Mouse (Mus musculus): ENCODE measurements around the gene C530025M09Rik. TPM values are rescaled to one million over a fixed set of nuclear protein-coding genes. Genes with fewer than 3 reads are reported as not detected.

Gene C530025M09Rik
- total and polyA plus RNA-seq, 3 experiments: not detected

GRCm38 (mm10) chr2:149818395-149818794 lies 12.6 kb downstream of the C530025M09Rik start (continued):
- no peak for TF ChIP-seq GATA1 (IDR thresholded peaks at IDR 0.05; ENCODE audit: low read depth, low read length)

GRCm38 (mm10) chr2:149812899-149813298 lies 18.1 kb downstream of the C530025M09Rik start:
- Histone ChIP-seq H3K4me3 (ENCODE audit: control insufficient read depth in 1 of 2, insufficient read depth in 1 of 2, low read depth in 2 of 2, low read length in 2 of 2) (no peak overlapping the region), H3K9ac (ENCODE audit: control insufficient read depth, low read depth, low read length, poor library complexity, severe bottlenecking) (no peak overlapping the region), H3K36me3 (ENCODE audit: control insufficient read depth in 1 of 2, insufficient read depth in 2 of 2, low read length in 2 of 2) (no peaks in the 10 kb centered on the region), H3K9me3 (replicated peaks; ENCODE audit: insufficient read depth, low read length) (no peaks in the 10 kb centered on the region), H3K27ac (ENCODE audit: control insufficient read depth, low read depth, low read length) (no peak overlapping the region), H3K4me1 (ENCODE audit: control insufficient read depth in 1 of 2, insufficient read depth in 2 of 2, low read length in 2 of 2) (no peaks in the 10 kb centered on the region), H3K27me3 (ENCODE audit: control insufficient read depth in 1 of 2, insufficient read depth in 2 of 2, low read length in 2 of 2) (no peaks in the 10 kb centered on the region), H3K79me2 (ENCODE audit: control insufficient read depth, insufficient read depth, low read length, poor library complexity) (no peaks in the 10 kb centered on the region)
- DNase-seq (ENCODE audit: low read depth, low spot score): no peak
- no peak for TF ChIP-seq USF1 (IDR thresholded peaks at IDR 0.05; ENCODE audit: low read depth, low read length)
- no peak for TF ChIP-seq POLR2A (IDR thresholded peaks at IDR 0.05; ENCODE audit: control insufficient read depth in 1 of 2, insufficient read depth in 1 of 2, low read depth in 1 of 2, low read length in 2 of 2, poor library complexity in 1 of 2)
- no peak for TF ChIP-seq MXI1 (IDR thresholded peaks at IDR 0.05; ENCODE audit: low read depth, low read length)
- no peak for TF ChIP-seq TAL1 (IDR thresholded peaks at IDR 0.05; ENCODE audit: low read length)
- TF ChIP-seq MAX (IDR thresholded peaks at IDR 0.05; ENCODE audit: low read length): no peak
- no peak for TF ChIP-seq CHD1 (IDR thresholded peaks at IDR 0.05; ENCODE audit: low read depth, low read length)
- no peak for TF ChIP-seq GATA1 (IDR thresholded peaks at IDR 0.05; ENCODE audit: low read depth, low read length)
- no peak for TF ChIP-seq E2F4 (IDR thresholded peaks at IDR 0.05; ENCODE audit: borderline replicate concordance, low read depth, low read length)
- TF ChIP-seq SIN3A (IDR thresholded peaks at IDR 0.05; ENCODE audit: low read length): no peak
- no peak for TF ChIP-seq CHD2 (IDR thresholded peaks at IDR 0.05; ENCODE audit: low read length)
- no peak for TF ChIP-seq MAZ (IDR thresholded peaks at IDR 0.05; ENCODE audit: low read depth, low read length)
- TF ChIP-seq ZC3H11A (IDR thresholded peaks at IDR 0.05; ENCODE audit: low read depth, low read length): no peak
- TF ChIP-seq JUND (IDR thresholded peaks at IDR 0.05; ENCODE audit: low read depth, low read length): no peak
- TF ChIP-seq MAFK (IDR thresholded peaks at IDR 0.05; ENCODE audit: borderline replicate concordance, low read depth, low read length): no peak
- TF ChIP-seq ELF1 (IDR thresholded peaks at IDR 0.05; ENCODE audit: low read depth, low read length): no peak
- no peak for TF ChIP-seq TBP (IDR thresholded peaks at IDR 0.05; ENCODE audit: low read depth, low read length)

- Histone ChIP-seq H3K27ac (ENCODE audit: control insufficient read depth, low read depth, low read length) (no peak overlapping the region), H3K4me1 (ENCODE audit: control insufficient read depth in 1 of 2, insufficient read depth in 2 of 2, low read length in 2 of 2) (no peaks in the 10 kb centered on the region), H3K4me3 (ENCODE audit: control insufficient read depth in 1 of 2, insufficient read depth in 1 of 2, low read depth in 2 of 2, low read length in 2 of 2) (no peak overlapping the region), H3K27me3 (ENCODE audit: control insufficient read depth in 1 of 2, insufficient read depth in 2 of 2, low read length in 2 of 2) (no peaks in the 10 kb centered on the region), H3K9me3 (replicated peaks; ENCODE audit: insufficient read depth, low read length) (no peaks in the 10 kb centered on the region), H3K79me2 (ENCODE audit: control insufficient read depth, insufficient read depth, low read length, poor library complexity) (no peaks in the 10 kb centered on the region), H3K9ac (ENCODE audit: control insufficient read depth, low read depth, low read length, poor library complexity, severe bottlenecking) (no peak overlapping the region), H3K36me3 (ENCODE audit: control insufficient read depth in 1 of 2, insufficient read depth in 2 of 2, low read length in 2 of 2) (no peaks in the 10 kb centered on the region)
- TF ChIP-seq POLR2AphosphoS2 (IDR thresholded peaks at IDR 0.05; ENCODE audit: low read length) (no peak), TAL1 (IDR thresholded peaks at IDR 0.05; ENCODE audit: low read length) (no peak), JUND (IDR thresholded peaks at IDR 0.05; ENCODE audit: low read depth, low read length) (no peak), SMC3 (IDR thresholded peaks at IDR 0.05; ENCODE audit: low read depth, low read length) (no peak), POLR2AphosphoS5 (IDR thresholded peaks at IDR 0.05; ENCODE audit: borderline replicate concordance, low read depth, low read length) (no peak), EP300 (IDR thresholded peaks at IDR 0.05; ENCODE audit: low read depth in 1 of 2, low read length in 2 of 2) (no peak), MAZ (IDR thresholded peaks at IDR 0.05; ENCODE audit: low read depth, low read length) (no peak), ZC3H11A (IDR thresholded peaks at IDR 0.05; ENCODE audit: low read depth, low read length) (no peak)
- DNase-seq (ENCODE audit: low read depth, low spot score): no peak
These were observed 25.8 kb downstream of the C530025M09Rik start for GRCm38 (mm10) chr2:149805256-149805655.
